13 mouse cellular contexts compared by ENCODE assay signal in the genomic region with DNA sequence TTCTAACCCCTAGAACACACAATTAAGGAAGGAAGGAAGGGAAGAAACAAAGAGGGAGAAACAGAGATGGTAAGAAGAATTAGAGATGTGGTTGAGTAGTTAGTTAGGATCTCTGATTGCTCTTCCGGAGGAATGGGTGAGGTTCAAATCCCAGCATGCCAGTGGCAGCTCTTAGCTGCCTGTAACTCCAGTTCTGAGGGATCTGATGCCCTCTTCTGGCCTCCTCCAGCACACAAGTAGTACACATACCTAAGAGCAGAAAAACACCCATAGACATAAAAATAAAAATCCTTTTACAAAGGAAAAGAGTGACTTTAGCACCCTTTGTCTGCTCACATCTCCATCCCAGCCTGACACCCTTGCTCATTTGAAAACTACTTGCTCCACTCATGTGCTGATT. TPM values are rescaled to one million over a fixed set of nuclear protein-coding genes. Genes with fewer than 3 reads are reported as not detected.
A peak's percentile ranks its signal among the peaks of the same experiment; 100 is the strongest.
DNase-seq lines count a peak whose midpoint lies in the region; ATAC-seq and TF ChIP-seq lines count a peak whose summit lies in the region.
"Had no signal": no experiment of that assay in that cellular context is flagged by ENCODE, and none has a peak within 500 bp of the region (broad histone marks: within the 10 kb centered on the region; RNA-seq: fewer than 3 reads in every experiment).

No protein-coding gene starts in this region.

- H3K9me3 ChIP-seq in embryonic facial prominence, embryonic 13.5 days = no peaks in the 10 kb centered on the region
- H3K9me3 ChIP-seq: embryonic facial prominence, embryonic 15.5 days; heart, embryonic 12.5 days had no signal

- no peaks in the 10 kb centered on the region for H3K36me3 ChIP-seq in embryonic facial prominence, embryonic 13.5 days
- H3K36me3 ChIP-seq: embryonic facial prominence, embryonic 15.5 days; heart, embryonic 12.5 days had no signal

- WGBS in embryonic facial prominence, embryonic 13.5 days = 40% methylated on average over 1 of the region's 1 CpGs

- ATAC-seq in embryonic facial prominence, embryonic 13.5 days (ENCODE audit: insufficient number of reproducible peaks, insufficient read depth, low FRiP score, low TSS enrichment, low read depth) = no peak

- peak overlapping the region; percentile 89; the same call in 1 of the 2 replicates for H3K27ac ChIP-seq in layer of hippocampus, adult 2 months
- H3K27ac ChIP-seq in embryonic facial prominence, embryonic 13.5 days = no peak overlapping the region
- H3K27ac ChIP-seq: macrophage had no signal

- peak overlapping the region; percentile 91 for H3K4me2 ChIP-seq in embryonic facial prominence, embryonic 13.5 days

- no peak overlapping the region for H3K4me3 ChIP-seq in layer of hippocampus, adult 2 months
- no peak overlapping the region for H3K4me3 ChIP-seq in embryonic facial prominence, embryonic 13.5 days

- H3K9ac ChIP-seq in embryonic facial prominence, embryonic 13.5 days = no peak overlapping the region

- peak; percentile 47 for TF ChIP-seq CTCF in layer of hippocampus, adult 2 months (conservative IDR thresholded peaks at IDR 0.05)

- peaks cover 25% of the 10 kb centered on the region for H3K4me1 ChIP-seq in embryonic facial prominence, embryonic 13.5 days

- no peaks in the 10 kb centered on the region for H3K27me3 ChIP-seq in embryonic facial prominence, embryonic 13.5 days
- H3K27me3 ChIP-seq: embryonic facial prominence, embryonic 15.5 days; heart, embryonic 12.5 days had no signal

- DNase-seq in embryo, embryonic 10.5 days (ENCODE audit: low spot score) = peak; percentile 4
- no peak for DNase-seq in embryo, embryonic 9.5 days (ENCODE audit: extremely low spot score)
- DNase-seq in layer of hippocampus, adult 2 months (ENCODE audit: low spot score in 2 of 2) = no peak
- DNase-seq in layer of hippocampus, postnatal 25 days (ENCODE audit: extremely low spot score in 1 of 2, low spot score in 1 of 2) = no peak
- DNase-seq in A20 (ENCODE audit: low read depth, low spot score) = peak; percentile 58
- DNase-seq in ovary, postnatal 14 days (ENCODE audit: low spot score) = no peak
- DNase-seq in thymus, postnatal 14 days = no peak
- DNase-seq: cerebellum, adult 9-10 months; kidney, adult 11 months had no signal

RNA-seq across cellular contexts. Expression of a gene that starts 1.1 kb away (rescaled TPM):
- 10 to 100 TPM; 83.7 to 85.8 TPM for total RNA-seq in layer of hippocampus, adult 2 months (2021)
- total RNA-seq in layer of hippocampus, postnatal 25 days (2021) = 10 to 100 TPM; 69.0 to 74.8 TPM
- 16.9 and 18.4 TPM in 2 replicates for polyA plus RNA-seq in embryonic facial prominence, embryonic 13.5 days (2015; fragmentation: Nextera tagmentation; extraction: Ambion mirVana)

RNA-seq across cellular contexts. Expression of a gene that starts 12.3 kb away (rescaled TPM):
- 10 to 100 TPM; 53.1 to 60.0 TPM for total RNA-seq in layer of hippocampus, adult 2 months (2021)
- total RNA-seq in layer of hippocampus, postnatal 25 days (2021) = 10 to 100 TPM; 50.2 to 60.1 TPM
- polyA plus RNA-seq in embryonic facial prominence, embryonic 13.5 days (2015; fragmentation: Nextera tagmentation; extraction: Ambion mirVana) = 51.5 and 60.1 TPM in 2 replicates

Comparison
In these comparisons a context has a peak if more than half of its experiments do, and no peak if none do; other contexts are left out.
1. DNase-seq: peak in embryo, embryonic 10.5 days (single experiment) and A20 (single experiment); none in embryo, embryonic 9.5 days (single experiment), layer of hippocampus, adult 2 months (0 of 2), layer of hippocampus, postnatal 25 days (0 of 2), ovary, postnatal 14 days (single experiment) and thymus, postnatal 14 days (single experiment).